Comparison of ENCODE assay signal across 22 mouse cellular contexts in genomic region chr6:15882288-15882903, GRCm38 (mm10).
A peak's percentile ranks its signal among the peaks of the same experiment; 100 is the strongest.
DNase-seq lines count a peak whose midpoint lies in the region; ATAC-seq and TF ChIP-seq lines count a peak whose summit lies in the region.
"Had no signal": no experiment of that assay in that cellular context is flagged by ENCODE, and none has a peak within 500 bp of the region (broad histone marks: within the 10 kb centered on the region; RNA-seq: fewer than 3 reads in every experiment).

No protein-coding gene starts in this region.

- H3K9me3 ChIP-seq in intestine, embryonic 15.5 days, result no peaks in the 10 kb centered on the region
- no peaks in the 10 kb centered on the region for H3K9me3 ChIP-seq in intestine, postnatal 0 days (ENCODE audit: control insufficient read depth)
- H3K9me3 ChIP-seq: embryonic facial prominence, embryonic 13.5 days; embryonic facial prominence, embryonic 15.5 days; forebrain, embryonic 10.5 days; forebrain, embryonic 12.5 days had no signal

- no peak for DNase-seq in right cerebral cortex, postnatal 4 days
- no peak for DNase-seq in thymus, adult 2 months
- no peak for DNase-seq in heart, adult 9 months (ENCODE audit: low spot score in 2 of 2)
- DNase-seq: adrenal gland, adult 2 months; adrenal gland, postnatal 10 days; adrenal gland, postnatal 25 days; cerebellum, adult 11 months; cerebellum, adult 18-20 months; cerebellum, adult 8-10 months; cerebellum, adult 9-11 months; cerebellum, postnatal 14 days; cerebellum, postnatal 36 days; embryo, embryonic 11 days had no signal

- no peaks in the 10 kb centered on the region for H3K27me3 ChIP-seq in intestine, embryonic 15.5 days (replicated peaks)
- no peaks in the 10 kb centered on the region for H3K27me3 ChIP-seq in intestine, postnatal 0 days (replicated peaks; ENCODE audit: control insufficient read depth, insufficient read depth, low read length)
- H3K27me3 ChIP-seq in thymus, adult 2 months (ENCODE audit: control insufficient read depth, insufficient read depth, low read length), result no peaks in the 10 kb centered on the region
- H3K27me3 ChIP-seq: embryonic facial prominence, embryonic 13.5 days; embryonic facial prominence, embryonic 15.5 days; forebrain, embryonic 12.5 days had no signal

- no peaks in the 10 kb centered on the region for H3K4me1 ChIP-seq in intestine, embryonic 15.5 days (replicated peaks)
- H3K4me1 ChIP-seq in intestine, postnatal 0 days (replicated peaks; ENCODE audit: control insufficient read depth, insufficient read depth, low read length), result no peaks in the 10 kb centered on the region
- no peaks in the 10 kb centered on the region for H3K4me1 ChIP-seq in thymus, adult 2 months (replicated peaks; ENCODE audit: control insufficient read depth, insufficient read depth, low read length)
- H3K4me1 ChIP-seq: embryonic facial prominence, embryonic 13.5 days; embryonic facial prominence, embryonic 15.5 days; forebrain, embryonic 10.5 days; forebrain, embryonic 12.5 days had no signal

- H3K4me3 ChIP-seq in intestine, embryonic 15.5 days (replicated peaks), result no peak overlapping the region
- no peak overlapping the region for H3K4me3 ChIP-seq in intestine, postnatal 0 days (ENCODE audit: low read depth, low read length)
- no peak overlapping the region for H3K4me3 ChIP-seq in thymus, adult 2 months (ENCODE audit: control insufficient read depth, insufficient read depth, low read length)
- H3K4me3 ChIP-seq: embryonic facial prominence, embryonic 13.5 days; embryonic facial prominence, embryonic 15.5 days; erythroblast, embryonic 14.5 days; forebrain, embryonic 10.5 days; forebrain, embryonic 12.5 days had no signal

- ATAC-seq in intestine, embryonic 15.5 days, result peak; percentile 75
- ATAC-seq in intestine, postnatal 0 days, result peak; percentile 43
- ATAC-seq: forebrain, embryonic 14.5 days; forebrain, embryonic 16.5 days had no signal

- H3K36me3 ChIP-seq in intestine, embryonic 15.5 days, result no peaks in the 10 kb centered on the region
- H3K36me3 ChIP-seq in intestine, postnatal 0 days (ENCODE audit: control insufficient read depth, insufficient read depth), result no peaks in the 10 kb centered on the region
- no peaks in the 10 kb centered on the region for H3K36me3 ChIP-seq in thymus, adult 2 months (ENCODE audit: control insufficient read depth, insufficient read depth, low read length)
- H3K36me3 ChIP-seq: embryonic facial prominence, embryonic 13.5 days; embryonic facial prominence, embryonic 15.5 days; forebrain, embryonic 10.5 days; forebrain, embryonic 12.5 days had no signal

- no peak overlapping the region for H3K9ac ChIP-seq in intestine, embryonic 15.5 days
- no peak overlapping the region for H3K9ac ChIP-seq in intestine, postnatal 0 days (ENCODE audit: low read depth, low read length)
- H3K9ac ChIP-seq: embryonic facial prominence, embryonic 13.5 days; embryonic facial prominence, embryonic 15.5 days; forebrain, embryonic 12.5 days had no signal

- H3K27ac ChIP-seq in intestine, embryonic 15.5 days, result no peak overlapping the region
- H3K27ac ChIP-seq in intestine, postnatal 0 days (ENCODE audit: low read depth, low read length), result no peak overlapping the region
- no peak overlapping the region for H3K27ac ChIP-seq in thymus, adult 2 months (ENCODE audit: control insufficient read depth, insufficient read depth, low read length)
- H3K27ac ChIP-seq: embryonic facial prominence, embryonic 13.5 days; embryonic facial prominence, embryonic 15.5 days; forebrain, embryonic 10.5 days; forebrain, embryonic 12.5 days had no signal

- WGBS in intestine, embryonic 15.5 days, result 68% methylated on average over 5 of the region's 5 CpGs
- 50% methylated on average over 5 of the region's 5 CpGs for WGBS in intestine, postnatal 0 days
- WGBS in thymus, adult 2 months, result 97% methylated on average over 5 of the region's 5 CpGs

- H3K4me2 ChIP-seq in intestine, embryonic 15.5 days (replicated peaks), result no peak overlapping the region
- H3K4me2 ChIP-seq in intestine, postnatal 0 days (replicated peaks; ENCODE audit: low read depth), result no peak overlapping the region
- H3K4me2 ChIP-seq: embryonic facial prominence, embryonic 13.5 days; embryonic facial prominence, embryonic 15.5 days; forebrain, embryonic 12.5 days had no signal

- TF ChIP-seq POLR2A in thymus, adult 2 months (IDR thresholded peaks at IDR 0.05; ENCODE audit: control insufficient read depth, extremely low read depth, insufficient read depth, low read length, poor library complexity), result no peak

- no peak for TF ChIP-seq CTCF in intestine, postnatal 0 days (IDR thresholded peaks at IDR 0.05; ENCODE audit: low read depth)
- TF ChIP-seq CTCF in thymus, adult 2 months (IDR thresholded peaks at IDR 0.05; ENCODE audit: borderline replicate concordance, control insufficient read depth, extremely low read depth, insufficient read depth, low read length, poor library complexity), result no peak
